Mouse (Mus musculus) cerebellum, postnatal 36 days (tissue): Measurements from ENCODE around the gene Defa2.
"Not testable (repeated sequence)": the region's sequence is repeated elsewhere in the genome, so short reads cannot be mapped to it uniquely, and the experiment has no call there.

Experiments
- DNase-seq, 2 experiments: peaks; one replicate each; pipeline ENCODE4 v3.0.0; 2021 to 2022; ENCODE audit warnings: mixed read lengths in 2 of 2

Gene Defa2

DNA sequence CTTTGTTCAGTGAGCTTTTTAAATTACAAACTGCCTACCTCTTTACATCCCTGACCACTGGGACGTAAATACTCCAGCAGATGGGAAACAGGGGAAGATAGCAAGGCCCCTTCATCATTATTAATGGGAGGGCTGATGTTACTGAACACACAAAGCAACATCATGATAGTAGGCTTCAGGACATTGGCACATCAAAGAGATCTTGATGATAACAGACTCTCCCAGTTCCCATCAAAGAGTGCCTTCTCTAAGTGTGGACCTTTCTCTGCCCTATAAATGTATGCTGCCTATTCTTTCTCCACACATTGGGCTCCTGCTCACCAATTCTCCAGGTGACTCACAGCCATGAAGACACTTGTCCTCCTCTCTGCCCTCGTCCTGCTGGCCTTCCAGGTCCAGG, at the start of gene Defa2:
Gene Defa2 (plus strand): TSS at position 301 of the 400 bp plus-strand sequence.
- not testable (repeated sequence) for DNase-seq

DNA sequence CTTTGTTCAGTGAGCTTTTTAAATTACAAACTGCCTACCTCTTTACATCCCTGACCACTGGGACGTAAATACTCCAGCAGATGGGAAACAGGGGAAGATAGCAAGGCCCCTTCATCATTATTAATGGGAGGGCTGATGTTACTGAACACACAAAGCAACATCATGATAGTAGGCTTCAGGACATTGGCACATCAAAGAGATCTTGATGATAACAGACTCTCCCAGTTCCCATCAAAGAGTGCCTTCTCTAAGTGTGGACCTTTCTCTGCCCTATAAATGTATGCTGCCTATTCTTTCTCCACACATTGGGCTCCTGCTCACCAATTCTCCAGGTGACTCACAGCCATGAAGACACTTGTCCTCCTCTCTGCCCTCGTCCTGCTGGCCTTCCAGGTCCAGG, 13.2 kb downstream of the Defa2 start, which contains the start of gene Defa33:
Gene Defa33 (plus strand): TSS at position 301 of the 400 bp plus-strand sequence.
- not testable (repeated sequence) for DNase-seq

DNA sequence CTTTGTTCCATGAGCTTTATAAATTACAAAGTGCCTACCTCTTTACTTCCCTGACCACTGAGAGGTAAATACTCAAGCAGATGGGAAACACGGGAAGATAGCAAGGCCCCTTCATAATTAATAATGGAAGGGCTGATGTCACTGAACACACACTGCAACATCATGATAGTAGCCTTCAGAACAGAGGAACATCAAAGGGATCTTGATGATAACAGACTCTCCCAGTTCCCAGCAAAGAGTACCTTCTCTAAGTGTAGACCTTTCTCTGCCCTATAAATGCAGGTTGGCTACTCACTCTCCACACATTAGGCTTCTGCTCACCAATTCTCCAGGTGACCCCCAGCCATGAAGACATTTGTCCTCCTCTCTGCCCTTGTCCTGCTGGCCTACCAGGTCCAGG, 48.8 kb downstream of the Defa2 start, which contains the start of gene Defa36:
Gene Defa36 (plus strand): TSS at position 301 of the 400 bp plus-strand sequence.
- DNase-seq, result not testable (repeated sequence)
